Mouse (Mus musculus): ENCODE results near the gene Ccdc175. TPM values are rescaled to one million over a fixed set of nuclear protein-coding genes. Genes with fewer than 3 reads are reported as not detected.

Ccdc175 gene
- polyA plus RNA-seq, 1 experiment from 2014 or later = not detected

- no peak overlapping the region for H3K9ac ChIP-seq (replicated peaks; ENCODE audit: low read length)
- no peaks in the 10 kb centered on the region for H3K27me3 ChIP-seq (ENCODE audit: control insufficient read depth, insufficient read depth, low read length)
- H3K4me2 ChIP-seq (ENCODE audit: low read depth, low read length) = no peak overlapping the region
- no peaks in the 10 kb centered on the region for H3K9me3 ChIP-seq (replicated peaks; ENCODE audit: control insufficient read depth, low read length)
- H3K27ac ChIP-seq (replicated peaks; ENCODE audit: low read depth, low read length) = no peak overlapping the region
- WGBS = 76% methylated on average over 4 of the region's 4 CpGs
- H3K4me1 ChIP-seq (ENCODE audit: control insufficient read depth, insufficient read depth, low read length) = no peaks in the 10 kb centered on the region
- no peak overlapping the region for H3K4me3 ChIP-seq (ENCODE audit: low read depth, low read length)
- no peaks in the 10 kb centered on the region for H3K36me3 ChIP-seq (replicated peaks; ENCODE audit: control insufficient read depth, insufficient read depth, low read depth, low read length)
- no peak for DNase-seq (ENCODE audit: low spot score)
- no peak for ATAC-seq (replicated peaks; ENCODE audit: insufficient number of reproducible peaks, low FRiP score, low TSS enrichment, low read depth)
These were observed 34.0 kb downstream of the Ccdc175 start for GRCm38 (mm10) chr12:72150786-72151185.

GRCm38 (mm10) chr12:72129203-72129602, 55.6 kb downstream of the Ccdc175 start:
- H3K27ac ChIP-seq (replicated peaks; ENCODE audit: low read depth, low read length) = no peak overlapping the region
- no peak overlapping the region for H3K4me3 ChIP-seq (ENCODE audit: low read depth, low read length)
- no peaks in the 10 kb centered on the region for H3K36me3 ChIP-seq (replicated peaks; ENCODE audit: control insufficient read depth, insufficient read depth, low read depth, low read length)
- no peak for DNase-seq (ENCODE audit: low spot score)
- H3K27me3 ChIP-seq (ENCODE audit: control insufficient read depth, insufficient read depth, low read length) = no peaks in the 10 kb centered on the region
- no peak overlapping the region for H3K4me2 ChIP-seq (ENCODE audit: low read depth, low read length)
- 92% methylated on average over 10 of the region's 10 CpGs for WGBS
- H3K9ac ChIP-seq (replicated peaks; ENCODE audit: low read length) = no peak overlapping the region
- ATAC-seq (replicated peaks; ENCODE audit: insufficient number of reproducible peaks, low FRiP score, low TSS enrichment, low read depth) = no peak
- H3K9me3 ChIP-seq (replicated peaks; ENCODE audit: control insufficient read depth, low read length) = no peaks in the 10 kb centered on the region
- H3K4me1 ChIP-seq (ENCODE audit: control insufficient read depth, insufficient read depth, low read length) = no peaks in the 10 kb centered on the region

GRCm38 (mm10) chr12:72115686-72116345, 69.0 kb downstream of the Ccdc175 start:
- Histone ChIP-seq H3K27me3 (ENCODE audit: control insufficient read depth, insufficient read depth, low read length) (no peaks in the 10 kb centered on the region), H3K36me3 (replicated peaks; ENCODE audit: control insufficient read depth, insufficient read depth, low read depth, low read length) (no peaks in the 10 kb centered on the region), H3K9ac (replicated peaks; ENCODE audit: low read length) (no peak overlapping the region), H3K27ac (replicated peaks; ENCODE audit: low read depth, low read length) (no peak overlapping the region), H3K4me2 (ENCODE audit: low read depth, low read length) (no peak overlapping the region), H3K9me3 (replicated peaks; ENCODE audit: control insufficient read depth, low read length) (no peaks in the 10 kb centered on the region), H3K4me3 (ENCODE audit: low read depth, low read length) (no peak overlapping the region), H3K4me1 (ENCODE audit: control insufficient read depth, insufficient read depth, low read length) (no peaks in the 10 kb centered on the region)
- 83% methylated on average over 21 of the region's 23 CpGs for WGBS
- DNase-seq (ENCODE audit: low spot score) = no peak
- no peak for ATAC-seq (replicated peaks; ENCODE audit: insufficient number of reproducible peaks, low FRiP score, low TSS enrichment, low read depth)

- Histone ChIP-seq H3K4me1 (ENCODE audit: control insufficient read depth, insufficient read depth, low read length) (no peaks in the 10 kb centered on the region), H3K9ac (replicated peaks; ENCODE audit: low read length) (no peak overlapping the region), H3K36me3 (replicated peaks; ENCODE audit: control insufficient read depth, insufficient read depth, low read depth, low read length) (no peaks in the 10 kb centered on the region), H3K27ac (replicated peaks; ENCODE audit: low read depth, low read length) (no peak overlapping the region), H3K4me3 (ENCODE audit: low read depth, low read length) (no peak overlapping the region), H3K4me2 (ENCODE audit: low read depth, low read length) (no peak overlapping the region), H3K9me3 (replicated peaks; ENCODE audit: control insufficient read depth, low read length) (no peaks in the 10 kb centered on the region), H3K27me3 (ENCODE audit: control insufficient read depth, insufficient read depth, low read length) (no peaks in the 10 kb centered on the region)
- 78% methylated on average over 6 of the region's 6 CpGs for WGBS
- ATAC-seq (replicated peaks; ENCODE audit: insufficient number of reproducible peaks, low FRiP score, low TSS enrichment, low read depth) (no peak), DNase-seq (ENCODE audit: low spot score) (no peak)
These were observed 69.7 kb downstream of the Ccdc175 start for GRCm38 (mm10) chr12:72115126-72115525.

GRCm38 (mm10) chr12:72104525-72105281, 80.1 kb downstream of the Ccdc175 start:
- ATAC-seq (replicated peaks; ENCODE audit: insufficient number of reproducible peaks, low FRiP score, low TSS enrichment, low read depth) (no peak; the same call in 1 of the 2 replicates), DNase-seq (ENCODE audit: low spot score) (peak; percentile 81)
- WGBS = 31% methylated on average over 14 of the region's 14 CpGs
- Histone ChIP-seq H3K4me1 (ENCODE audit: control insufficient read depth, insufficient read depth, low read length) (no peaks in the 10 kb centered on the region), H3K9me3 (replicated peaks; ENCODE audit: control insufficient read depth, low read length) (no peaks in the 10 kb centered on the region), H3K4me2 (ENCODE audit: low read depth, low read length) (no peak overlapping the region), H3K36me3 (replicated peaks; ENCODE audit: control insufficient read depth, insufficient read depth, low read depth, low read length) (no peaks in the 10 kb centered on the region), H3K9ac (replicated peaks; ENCODE audit: low read length) (0 out of 2 replicates have a peak overlapping the region, but pooled peaks have one; percentile 32), H3K27me3 (ENCODE audit: control insufficient read depth, insufficient read depth, low read length) (no peaks in the 10 kb centered on the region), H3K4me3 (ENCODE audit: low read depth, low read length) (no peak overlapping the region), H3K27ac (replicated peaks; ENCODE audit: low read depth, low read length) (no peak overlapping the region)

- Histone ChIP-seq H3K27ac (replicated peaks; ENCODE audit: low read depth, low read length) (no peak overlapping the region), H3K4me2 (ENCODE audit: low read depth, low read length) (no peak overlapping the region), H3K36me3 (replicated peaks; ENCODE audit: control insufficient read depth, insufficient read depth, low read depth, low read length) (no peaks in the 10 kb centered on the region), H3K4me3 (ENCODE audit: low read depth, low read length) (no peak overlapping the region), H3K4me1 (ENCODE audit: control insufficient read depth, insufficient read depth, low read length) (no peaks in the 10 kb centered on the region), H3K27me3 (ENCODE audit: control insufficient read depth, insufficient read depth, low read length) (no peaks in the 10 kb centered on the region), H3K9ac (replicated peaks; ENCODE audit: low read length) (no peak overlapping the region), H3K9me3 (replicated peaks; ENCODE audit: control insufficient read depth, low read length) (no peaks in the 10 kb centered on the region)
- 88% methylated on average over 5 of the region's 5 CpGs for WGBS
- ATAC-seq (replicated peaks; ENCODE audit: insufficient number of reproducible peaks, low FRiP score, low TSS enrichment, low read depth) (0 out of 2 replicates have a peak, but pooled peaks have one; percentile 44), DNase-seq (ENCODE audit: low spot score) (no peak)
These were observed 80.8 kb downstream of the Ccdc175 start for GRCm38 (mm10) chr12:72104027-72104426.

GRCm38 (mm10) chr12:72102776-72103175, 82.1 kb downstream of the Ccdc175 start:
- no peak for ATAC-seq (replicated peaks; ENCODE audit: insufficient number of reproducible peaks, low FRiP score, low TSS enrichment, low read depth)
- DNase-seq (ENCODE audit: low spot score) = no peak
- Histone ChIP-seq H3K4me3 (ENCODE audit: low read depth, low read length) (no peak overlapping the region), H3K9me3 (replicated peaks; ENCODE audit: control insufficient read depth, low read length) (no peaks in the 10 kb centered on the region), H3K27me3 (ENCODE audit: control insufficient read depth, insufficient read depth, low read length) (no peaks in the 10 kb centered on the region), H3K36me3 (replicated peaks; ENCODE audit: control insufficient read depth, insufficient read depth, low read depth, low read length) (no peaks in the 10 kb centered on the region), H3K4me1 (ENCODE audit: control insufficient read depth, insufficient read depth, low read length) (no peaks in the 10 kb centered on the region), H3K4me2 (ENCODE audit: low read depth, low read length) (no peak overlapping the region), H3K9ac (replicated peaks; ENCODE audit: low read length) (no peak overlapping the region), H3K27ac (replicated peaks; ENCODE audit: low read depth, low read length) (no peak overlapping the region)
- WGBS = 81% methylated on average over 6 of the region's 6 CpGs

- Histone ChIP-seq H3K36me3 (replicated peaks; ENCODE audit: control insufficient read depth, insufficient read depth, low read depth, low read length) (peaks cover 4% of the 10 kb centered on the region), H3K9ac (replicated peaks; ENCODE audit: low read length) (no peak overlapping the region), H3K4me2 (ENCODE audit: low read depth, low read length) (no peak overlapping the region), H3K27me3 (ENCODE audit: control insufficient read depth, insufficient read depth, low read length) (no peaks in the 10 kb centered on the region), H3K4me3 (ENCODE audit: low read depth, low read length) (no peak overlapping the region), H3K9me3 (replicated peaks; ENCODE audit: control insufficient read depth, low read length) (no peaks in the 10 kb centered on the region), H3K4me1 (ENCODE audit: control insufficient read depth, insufficient read depth, low read length) (no peaks in the 10 kb centered on the region), H3K27ac (replicated peaks; ENCODE audit: low read depth, low read length) (no peak overlapping the region)
- no peak for DNase-seq (ENCODE audit: low spot score)
- no peak for ATAC-seq (replicated peaks; ENCODE audit: insufficient number of reproducible peaks, low FRiP score, low TSS enrichment, low read depth)
- 94% methylated on average over 8 of the region's 8 CpGs for WGBS
These were observed 87.9 kb downstream of the Ccdc175 start for GRCm38 (mm10) chr12:72096966-72097365.

Data from embryonic facial prominence, embryonic 11.5 days (tissue).